Mouse (Mus musculus): ENCODE results near the gene Rbpms2.
"Not testable (repeated sequence)": the region's sequence is repeated elsewhere in the genome, so short reads cannot be mapped to it uniquely, and the experiment has no call there.

Gene Rbpms2

DNA sequence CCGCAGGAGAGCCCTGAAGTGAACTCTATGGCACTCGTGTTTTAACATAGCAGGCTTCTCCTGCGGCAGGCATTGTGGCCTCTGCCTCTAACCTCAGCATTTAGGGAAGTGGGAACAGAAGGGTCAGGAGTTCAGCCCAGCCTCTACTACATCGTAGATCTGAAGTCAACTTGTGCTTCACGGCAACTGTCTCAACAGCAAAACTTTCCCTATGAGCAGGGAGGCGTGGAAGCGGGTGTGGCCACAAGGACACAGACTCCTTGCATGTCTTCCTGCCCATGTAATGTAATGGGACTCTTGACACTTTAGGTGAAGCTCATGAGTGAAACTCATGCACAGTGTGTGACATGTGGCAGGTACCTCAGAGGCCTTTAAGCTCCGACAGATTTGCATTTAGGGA is 26.1 kb downstream of the Rbpms2 start:
- DNase-seq (ENCODE audit: low read depth, low spot score): no peak

DNA sequence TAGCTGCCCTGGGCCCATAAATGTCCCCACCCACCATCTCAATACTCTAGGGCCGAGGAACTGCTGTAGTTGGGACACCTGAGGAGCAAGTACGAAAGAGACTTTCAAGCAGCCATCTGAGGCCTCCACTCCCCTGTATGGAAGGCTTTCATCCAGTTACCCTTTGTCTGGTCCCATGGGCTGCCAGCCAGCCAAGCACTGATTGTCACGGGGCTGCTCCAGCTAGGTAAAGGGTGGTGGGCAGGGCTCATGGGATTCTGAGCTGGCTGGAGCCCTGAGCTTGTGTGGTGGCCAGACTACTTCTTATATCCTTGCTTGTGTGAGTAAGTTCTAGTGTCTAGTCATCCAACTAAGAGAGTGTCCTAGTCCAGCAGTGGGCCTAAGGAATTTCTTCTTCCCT is 27.8 kb downstream of the Rbpms2 start:
- DNase-seq (ENCODE audit: low read depth, low spot score): no peak

DNA sequence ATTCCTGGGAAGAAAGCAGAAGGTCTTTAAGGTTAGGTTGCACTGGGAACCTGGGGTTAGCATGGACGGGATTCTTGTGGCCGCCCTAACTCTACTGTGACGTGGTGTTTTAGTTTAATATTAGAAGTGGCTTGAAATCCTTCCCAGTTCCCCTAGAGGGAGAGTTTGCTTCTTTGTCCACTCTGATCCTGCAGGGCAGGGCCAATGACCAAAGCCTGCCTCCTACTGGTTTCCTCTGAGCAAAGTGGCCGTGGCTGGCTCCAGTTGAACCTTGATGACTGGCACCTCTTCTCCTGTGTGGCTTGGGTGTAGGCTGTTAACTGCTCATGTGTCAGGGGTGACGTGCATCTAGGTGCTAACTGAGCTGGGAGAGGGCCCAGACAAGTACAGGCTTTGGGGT is 31.6 kb downstream of the Rbpms2 start:
- DNase-seq (ENCODE audit: low read depth, low spot score): no peak

DNA sequence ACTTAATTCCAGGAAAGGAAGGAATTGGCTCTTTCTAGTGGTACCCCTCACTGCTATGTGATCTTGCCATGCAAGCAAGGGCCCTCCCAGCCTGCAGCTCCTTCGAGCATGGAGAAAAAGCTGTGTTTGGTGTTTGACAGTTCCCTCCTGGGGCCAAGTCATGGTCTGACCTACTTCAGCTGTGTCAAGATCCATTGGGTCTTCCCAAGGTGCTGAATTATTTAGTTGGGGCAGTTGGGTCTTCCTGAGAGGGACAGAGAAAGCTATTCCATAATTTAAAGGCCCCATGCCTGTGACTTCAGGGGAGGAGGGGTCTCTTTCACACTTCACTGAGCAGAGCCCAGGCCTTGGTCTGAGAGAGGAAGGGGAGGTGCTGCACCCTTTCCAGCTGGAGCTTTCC is 32.0 kb downstream of the Rbpms2 start:
- DNase-seq (ENCODE audit: low read depth, low spot score): no peak

DNA sequence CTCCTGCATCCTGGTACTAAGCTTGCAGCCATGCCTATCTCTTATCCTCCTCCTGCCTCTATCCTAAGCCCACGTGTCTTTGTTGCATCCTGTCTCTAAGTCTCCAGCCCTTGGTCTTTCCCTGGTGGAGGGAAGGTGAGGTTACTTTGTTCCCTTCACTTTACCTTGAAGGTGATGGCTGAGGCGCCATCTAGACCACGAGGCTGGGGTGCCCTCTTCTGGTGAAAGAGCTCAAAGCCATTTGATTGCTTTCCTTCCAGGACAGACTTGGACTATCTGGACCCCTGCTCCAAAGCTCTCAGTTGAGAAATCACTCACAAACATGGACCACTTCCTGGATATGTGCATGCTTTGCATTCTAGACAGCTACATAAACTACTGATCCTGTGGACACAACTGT is 34.7 kb downstream of the Rbpms2 start:
- peak; percentile 67 for DNase-seq (ENCODE audit: low read depth, low spot score)

DNA sequence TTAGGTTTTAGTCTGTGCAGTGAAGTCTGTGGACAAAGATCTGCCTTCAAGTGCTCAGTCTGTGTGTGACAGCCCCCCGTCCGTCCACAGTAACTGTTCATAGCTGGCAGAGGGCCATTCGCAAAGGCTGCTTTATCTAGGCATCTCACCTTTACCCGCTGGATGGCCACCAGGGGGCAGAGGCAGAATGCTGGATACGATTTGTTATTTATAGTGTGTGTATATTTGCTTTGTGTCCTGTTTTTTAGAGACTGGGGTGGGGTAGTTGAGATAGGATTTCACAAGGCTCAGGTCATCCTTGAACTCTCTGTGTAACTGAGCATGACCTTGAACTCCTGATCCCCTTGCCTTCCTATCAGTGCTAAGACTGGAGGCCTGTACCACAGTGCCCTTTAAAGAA is 36.6 kb downstream of the Rbpms2 start:
- DNase-seq (ENCODE audit: low read depth, low spot score): no peak

DNA sequence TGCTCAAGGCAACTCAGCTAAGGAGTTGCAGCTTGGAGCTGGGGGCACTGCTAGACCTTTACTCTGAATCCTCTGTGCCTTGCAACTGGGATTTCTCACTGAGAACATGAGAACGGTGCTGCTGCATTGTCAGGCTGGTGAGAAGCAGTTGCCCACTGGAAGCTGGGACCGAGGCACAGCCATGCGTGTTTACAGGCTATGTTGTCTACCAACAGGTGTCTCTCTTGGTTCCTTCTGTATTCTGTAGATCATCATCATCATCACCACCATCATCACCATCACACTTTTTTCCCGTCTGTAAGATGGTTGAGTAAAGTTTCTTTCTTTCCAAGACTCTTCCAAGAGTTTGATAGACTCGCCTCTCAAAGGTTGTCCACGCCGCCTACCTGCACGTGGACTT is 38.3 kb downstream of the Rbpms2 start, which contains the start of gene Oaz2:
TSS of gene Oaz2 (plus strand) at position 301 of the 400 bp plus-strand sequence.
- no peak for DNase-seq (ENCODE audit: low read depth, low spot score)

DNA sequence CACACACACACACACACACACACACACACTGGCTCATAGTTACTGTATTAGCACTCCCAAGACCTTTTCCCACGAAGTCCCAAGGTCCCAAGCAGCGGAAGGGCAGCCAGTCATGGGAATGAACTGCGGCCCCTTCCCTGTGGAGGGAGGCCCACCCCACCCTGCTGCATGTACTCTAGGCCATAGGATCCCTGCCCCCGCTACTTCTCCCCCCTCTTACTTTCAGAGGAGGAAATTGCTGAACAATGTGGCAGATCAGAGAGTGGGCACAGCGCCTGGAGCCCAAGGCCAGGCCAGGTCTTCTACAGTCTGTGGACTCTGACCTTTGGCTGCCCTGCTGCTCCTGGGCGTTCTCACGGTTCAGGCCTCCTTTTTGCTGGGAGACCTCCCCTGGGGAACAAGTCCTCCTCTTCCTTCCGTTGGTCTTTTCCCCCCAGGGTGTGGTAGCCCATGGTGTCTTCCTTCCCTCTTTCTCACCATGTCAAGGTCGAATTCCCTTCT is 42.0 kb downstream of the Rbpms2 start:
- DNase-seq (ENCODE audit: low read depth, low spot score): no peak

DNA sequence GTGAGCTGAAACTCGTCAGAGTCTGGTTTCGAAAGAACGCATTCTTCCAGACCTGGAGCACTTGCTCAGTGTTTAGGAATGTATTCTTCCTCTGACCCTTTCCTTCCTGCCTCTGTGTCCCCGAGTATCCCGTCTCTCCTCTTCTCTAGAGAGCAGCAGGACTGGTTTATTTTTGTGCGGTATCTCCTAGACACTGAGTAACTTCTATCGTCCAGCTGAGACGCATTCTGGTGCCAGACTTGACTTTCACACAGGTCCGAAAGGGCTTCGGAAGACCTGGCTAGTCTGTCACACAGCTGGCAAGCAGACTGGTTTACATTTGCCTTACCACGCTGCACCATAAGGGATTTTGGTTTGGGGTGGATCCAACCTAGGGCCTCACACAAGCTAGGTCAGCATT is 43.5 kb downstream of the Rbpms2 start:
- DNase-seq (ENCODE audit: low read depth, low spot score): no peak

DNA sequence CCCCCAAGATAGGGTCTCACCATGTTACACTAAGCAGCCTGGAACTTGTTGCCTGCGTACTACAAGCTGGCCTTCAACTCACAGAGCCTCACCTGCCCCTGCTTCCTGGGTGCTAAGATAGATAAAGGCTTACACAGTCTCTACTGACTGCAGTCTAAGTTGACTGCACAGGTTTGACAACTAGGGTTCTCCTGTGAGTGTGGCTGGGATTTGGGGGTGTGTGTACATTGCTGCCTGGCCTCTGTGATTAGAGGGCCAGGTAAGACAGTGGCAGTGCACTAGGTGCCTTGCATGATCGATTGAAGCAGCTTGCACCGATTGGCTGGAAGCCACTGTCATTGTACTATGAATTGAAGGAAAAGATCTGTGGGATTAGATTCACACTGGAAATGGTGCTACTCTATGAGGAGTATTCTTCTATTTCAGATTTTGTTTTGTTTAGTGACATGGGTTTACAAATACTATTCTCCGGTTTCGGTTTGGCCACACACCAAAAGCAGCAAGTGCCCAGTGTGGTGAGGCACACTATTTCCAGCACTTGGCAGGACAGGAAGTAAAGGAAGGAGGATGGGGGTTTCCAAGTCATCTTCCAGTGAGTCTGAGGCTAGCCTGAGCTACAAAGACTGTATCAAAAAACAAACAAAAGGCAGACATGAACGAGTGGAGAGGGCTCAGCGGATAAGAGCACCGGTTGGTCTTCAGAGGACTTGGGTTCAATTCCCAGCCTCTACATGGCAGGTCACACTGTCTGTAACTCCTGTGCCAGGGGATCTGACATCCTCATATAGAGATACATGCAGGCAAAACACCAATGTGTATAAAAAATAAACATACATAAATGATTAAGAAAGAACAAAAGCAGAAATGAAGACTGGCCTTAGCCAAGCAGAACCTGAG is 46.3 kb downstream of the Rbpms2 start:
- DNase-seq (ENCODE audit: low read depth, low spot score): no peak

DNA sequence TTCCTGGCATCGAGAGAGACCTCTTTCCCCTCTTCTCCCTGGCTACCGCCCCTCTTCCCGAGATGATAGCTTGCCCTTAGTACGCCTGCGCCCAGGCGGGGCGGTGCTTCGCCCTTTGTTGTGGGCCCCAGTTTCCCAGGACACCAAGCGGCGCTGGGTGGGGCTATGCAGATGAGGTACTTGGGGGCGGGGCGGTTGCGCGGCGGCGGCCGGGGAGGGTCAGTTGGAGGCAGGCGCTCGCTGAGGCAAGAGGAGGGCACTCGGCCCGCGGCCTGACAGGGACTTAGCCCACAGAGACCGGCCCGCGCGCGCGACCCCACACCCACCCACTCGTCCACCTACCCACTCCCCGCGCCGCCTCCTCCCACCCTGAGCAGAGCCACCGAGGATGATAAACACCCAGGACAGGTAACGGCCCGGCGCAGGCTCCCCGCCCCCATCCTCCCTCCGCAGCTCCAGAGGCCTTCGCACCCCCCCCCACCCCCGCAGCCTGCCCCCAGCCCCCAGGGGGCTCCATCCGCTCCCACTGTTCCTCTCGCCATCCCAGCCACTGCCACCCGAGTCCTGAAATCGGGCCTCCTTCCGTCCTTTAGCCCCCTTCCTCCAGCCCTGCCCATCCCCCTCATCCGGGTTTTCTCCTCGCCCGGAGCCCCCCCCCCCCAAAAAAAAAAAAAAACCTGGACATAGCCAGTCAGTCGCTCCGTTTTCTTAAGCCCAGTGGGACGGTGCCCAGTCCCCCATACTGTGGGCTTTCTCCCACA is 47.1 kb downstream of the Rbpms2 start:
- peak; percentile 88 for DNase-seq (ENCODE audit: low read depth, low spot score)

DNA sequence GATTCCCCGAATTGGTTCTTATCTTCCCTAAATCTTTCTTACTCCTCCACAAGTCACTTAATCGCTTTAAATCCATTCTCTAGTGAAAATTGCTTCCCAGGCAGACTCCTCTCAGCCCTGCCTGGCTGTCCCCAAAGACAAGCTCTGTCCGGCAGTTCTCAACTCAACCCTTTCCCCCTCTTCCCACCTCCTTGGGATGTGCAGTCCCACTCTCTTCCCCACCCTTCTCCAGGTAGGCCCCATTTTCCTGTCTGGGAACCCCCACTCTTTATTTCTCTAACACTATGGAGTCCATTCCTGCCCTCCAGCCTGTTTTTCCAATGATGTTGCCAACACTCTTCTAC is 47.6 kb downstream of the Rbpms2 start:
- DNase-seq (ENCODE audit: low read depth, low spot score): no peak

DNA sequence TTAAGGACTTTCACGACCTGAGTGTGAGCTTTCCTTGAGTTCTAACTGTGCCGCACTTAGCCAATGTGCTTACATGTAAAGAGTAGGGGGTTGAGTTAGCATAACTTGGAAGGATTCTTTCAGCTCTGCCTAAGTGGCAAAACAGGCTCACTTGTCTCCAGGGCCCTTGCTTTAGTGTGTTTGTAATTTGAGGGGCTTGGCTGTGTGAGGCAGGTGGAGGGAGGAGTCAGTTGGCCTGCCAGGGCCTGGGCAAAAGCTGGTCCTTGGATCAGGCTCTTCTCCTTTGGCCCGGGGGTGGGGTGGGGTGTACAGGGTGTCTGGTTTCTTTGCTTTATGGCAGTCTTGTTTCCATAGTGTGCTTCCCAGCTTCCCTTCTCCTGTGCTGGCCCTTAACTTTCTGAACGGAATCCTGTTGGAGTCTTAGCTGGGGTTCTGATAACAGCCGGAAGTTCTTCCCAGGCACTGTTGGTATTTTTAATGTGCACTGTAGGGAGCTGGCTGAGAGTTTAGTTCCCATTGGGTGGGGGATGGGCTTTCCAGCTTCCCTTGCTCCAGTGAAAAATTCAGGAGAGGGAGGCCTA is 49.8 kb downstream of the Rbpms2 start:
- DNase-seq (ENCODE audit: low read depth, low spot score): no peak

DNA sequence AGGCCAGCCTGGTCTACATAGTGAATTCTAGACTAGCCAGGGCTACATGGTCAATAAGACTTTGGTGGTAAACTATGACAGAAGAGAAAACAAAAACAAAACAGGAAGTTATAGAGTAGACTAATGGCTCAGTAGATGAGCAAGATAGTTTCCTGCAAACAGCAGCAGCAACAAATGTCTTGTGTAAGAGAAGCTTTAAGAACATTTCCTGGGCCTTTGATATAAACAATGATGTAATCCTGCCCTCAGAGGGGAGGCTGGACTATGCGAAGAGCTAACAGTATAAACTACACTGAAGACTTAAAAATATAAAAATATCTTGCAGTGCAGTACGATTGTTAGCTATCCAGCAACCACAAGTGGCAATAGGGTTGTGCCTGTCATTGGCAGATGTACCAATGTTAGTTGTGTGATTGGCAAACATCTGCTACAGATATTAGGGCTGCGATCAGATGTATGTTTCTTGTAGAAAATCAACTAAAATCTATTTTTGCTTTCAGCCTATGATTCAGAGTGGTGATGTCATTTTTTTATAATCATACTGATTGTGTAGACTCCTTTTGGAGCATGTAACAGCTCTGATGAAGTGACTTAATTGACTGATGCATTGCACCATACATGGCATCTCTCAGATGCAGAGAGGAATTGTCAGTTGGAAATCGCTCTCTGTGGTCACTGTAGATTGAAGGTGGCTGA is 51.6 kb downstream of the Rbpms2 start:
- no peak for DNase-seq (ENCODE audit: low read depth, low spot score)

DNA sequence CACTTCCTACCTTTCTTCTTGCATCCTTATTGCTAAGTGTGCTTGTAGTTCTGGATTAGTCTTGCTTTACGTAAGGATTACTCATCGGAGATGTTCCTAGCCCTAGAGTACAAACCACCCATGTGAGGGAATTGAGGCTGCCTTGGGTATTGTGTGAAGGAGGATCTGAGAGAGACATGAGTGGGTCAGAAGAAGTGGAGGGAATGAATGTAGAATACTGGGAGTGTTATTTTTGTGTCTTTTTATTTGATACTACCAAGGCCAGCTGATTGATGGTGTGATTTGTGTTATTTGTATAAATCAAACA is 52.1 kb downstream of the Rbpms2 start:
- no peak for DNase-seq (ENCODE audit: low read depth, low spot score)

DNA sequence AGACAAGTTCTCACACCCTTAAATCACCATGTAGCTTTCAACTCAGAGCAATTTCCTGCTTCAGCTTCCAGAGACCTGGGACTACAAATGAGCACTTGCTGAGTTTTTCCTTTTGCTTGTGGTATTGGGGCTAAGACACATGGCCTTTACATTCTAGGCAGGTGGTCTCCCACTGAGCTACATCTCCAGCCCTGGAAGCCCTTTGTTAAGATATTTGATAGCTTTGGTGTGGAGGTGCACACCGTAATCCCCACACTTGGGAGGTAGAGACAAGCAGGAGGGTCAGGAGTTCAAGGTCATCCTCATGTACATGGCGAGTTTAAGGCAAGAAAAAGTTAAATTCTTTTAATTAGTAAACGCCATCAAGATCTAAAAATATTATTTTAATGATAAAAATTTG is 52.7 kb downstream of the Rbpms2 start:
- no peak for DNase-seq (ENCODE audit: low read depth, low spot score)

DNA sequence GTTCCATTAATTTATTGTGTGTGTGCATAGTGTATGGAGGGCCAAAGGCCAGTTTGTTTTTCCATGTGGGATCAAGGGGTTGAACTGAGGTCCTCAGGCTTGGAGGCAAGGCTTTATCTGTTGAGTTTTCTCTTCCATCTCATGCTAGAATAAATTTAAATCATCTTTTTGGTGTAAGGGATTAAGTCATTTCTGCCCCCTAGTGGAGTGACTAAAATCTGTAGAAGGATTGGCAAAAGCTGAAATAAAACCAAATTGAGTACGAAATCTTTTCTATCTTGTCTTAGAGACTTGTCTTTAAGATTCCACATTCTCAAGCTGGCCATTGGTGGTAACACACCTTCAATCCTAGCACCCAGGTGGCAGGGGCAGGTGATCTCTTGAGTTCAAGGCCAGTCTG is 53.5 kb downstream of the Rbpms2 start:
- no peak for DNase-seq (ENCODE audit: low read depth, low spot score)

DNA sequence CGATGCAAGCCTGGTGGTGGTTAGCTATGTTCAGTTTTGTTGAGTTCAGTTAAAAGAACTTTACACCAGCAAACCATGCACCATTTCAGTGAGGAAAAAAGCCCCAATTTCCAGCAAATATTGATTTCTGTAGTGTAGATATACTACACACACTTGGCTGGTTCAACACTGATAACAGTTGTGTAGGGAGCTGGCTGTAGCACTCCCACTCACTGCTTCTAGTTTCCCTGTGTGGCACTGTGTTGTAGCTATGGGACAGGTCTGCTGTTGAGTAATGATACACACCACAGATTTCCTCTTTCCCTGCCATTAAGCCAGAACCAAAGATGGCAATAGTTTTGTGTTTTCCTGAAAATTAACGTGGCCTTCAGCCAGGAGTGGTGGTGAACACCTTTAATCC is 55.3 kb downstream of the Rbpms2 start:
- DNase-seq (ENCODE audit: low read depth, low spot score): no peak

DNA sequence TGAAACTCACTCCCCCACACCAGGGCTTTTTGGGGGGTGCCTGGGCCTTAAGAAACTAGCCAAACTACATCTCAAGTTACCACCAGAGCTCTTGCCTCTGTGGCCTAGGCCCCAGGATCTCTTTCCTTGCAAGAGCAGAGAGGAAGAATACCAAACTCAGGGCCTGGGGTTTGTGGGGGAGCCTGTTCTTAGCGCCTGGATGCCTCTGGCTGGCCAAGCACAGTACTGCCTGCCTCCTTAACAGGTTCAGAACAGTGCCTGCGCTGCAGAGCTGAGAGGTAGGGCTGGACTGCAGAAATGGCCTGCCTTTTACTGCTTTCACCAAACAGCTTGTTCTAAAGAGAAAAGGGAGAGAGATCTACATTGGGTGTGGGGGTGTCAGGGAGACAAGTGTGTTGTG is 60.4 kb downstream of the Rbpms2 start:
- not testable (repeated sequence) for DNase-seq (ENCODE audit: low read depth, low spot score)

DNA sequence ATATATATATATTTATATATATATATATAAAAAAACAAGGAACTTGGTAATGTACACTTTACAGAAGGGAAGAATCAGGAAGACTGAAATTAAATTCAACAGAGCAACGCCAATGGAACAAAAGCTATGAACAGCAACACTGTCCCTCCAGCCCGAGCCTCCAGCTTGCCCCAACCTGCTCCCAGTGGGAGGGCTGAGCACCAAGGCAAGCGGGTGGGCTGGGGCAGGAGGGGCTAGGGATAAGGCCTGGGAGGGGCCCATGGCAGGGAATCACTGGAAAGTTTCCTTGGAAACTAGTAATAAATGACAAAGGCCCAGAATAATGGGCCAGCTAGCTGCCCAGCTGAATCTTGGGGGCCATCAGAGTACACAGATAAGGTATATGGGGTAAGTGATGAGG is 63.0 kb downstream of the Rbpms2 start:
- DNase-seq (ENCODE audit: low read depth, low spot score): no peak

DNA sequence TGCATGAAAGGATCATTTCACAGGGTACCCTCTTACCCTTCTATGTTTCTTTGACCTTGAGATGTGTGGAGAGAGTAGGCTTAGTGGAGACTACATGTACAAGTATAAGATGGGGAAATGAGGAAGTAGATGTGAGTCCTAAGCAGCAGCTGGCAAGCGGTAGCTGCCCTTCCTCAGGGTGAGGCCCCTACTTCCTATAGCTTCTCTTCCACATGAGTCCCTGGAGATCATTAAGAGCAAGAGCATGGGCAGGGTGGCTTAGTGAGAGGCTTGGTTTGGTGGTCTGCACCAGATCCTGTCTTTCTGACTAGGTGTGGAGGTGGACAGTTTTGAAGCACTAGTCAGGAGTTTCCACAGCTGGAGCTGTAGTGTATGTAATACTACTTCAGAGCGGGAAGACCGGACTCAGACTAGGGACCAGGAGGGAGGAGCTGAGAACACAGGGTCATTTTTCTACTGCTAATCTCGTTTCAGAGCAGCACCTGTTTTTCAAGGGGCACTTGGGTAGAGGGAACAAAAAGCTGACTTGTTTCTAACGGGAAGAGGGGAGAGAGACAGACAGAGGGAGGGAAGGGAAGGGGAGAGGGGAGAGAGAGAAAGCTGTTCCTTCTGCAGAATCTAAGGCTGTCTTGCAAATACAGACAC is 63.6 kb downstream of the Rbpms2 start:
- DNase-seq (ENCODE audit: low read depth, low spot score): no peak

DNA sequence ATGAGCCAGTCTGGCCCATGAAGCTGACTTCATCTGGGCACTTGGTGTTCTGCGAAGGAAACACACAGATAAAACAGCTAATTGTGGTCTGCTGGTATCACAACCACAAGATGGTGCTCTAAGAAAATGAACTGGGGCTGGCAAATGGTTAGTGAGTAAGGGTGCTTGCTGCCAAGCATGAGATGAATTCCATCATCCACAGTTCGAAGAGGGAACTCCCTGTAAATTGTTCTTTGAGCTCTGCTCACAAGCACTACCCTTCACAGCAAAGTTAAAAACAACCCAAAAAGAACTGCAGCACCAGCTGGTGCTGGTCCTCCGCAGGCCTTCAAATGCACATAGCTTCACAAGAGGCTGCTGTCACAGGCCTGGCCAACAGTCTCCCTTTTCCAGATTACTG is 66.2 kb downstream of the Rbpms2 start:
- no peak for DNase-seq (ENCODE audit: low read depth, low spot score)

Data from WW6 (cell line).